Mouse (Mus musculus): ENCODE data around the gene Slc10a3. TPM values are rescaled to one million over a fixed set of nuclear protein-coding genes. Genes with fewer than 3 reads are reported as not detected.
A peak's percentile ranks its signal among the peaks of the same experiment; 100 is the strongest.

Slc10a3 gene
- 16.9 and 18.3 TPM in 2 replicates for polyA plus RNA-seq (2015; fragmentation: Nextera tagmentation; extraction: Ambion mirVana)

DNA sequence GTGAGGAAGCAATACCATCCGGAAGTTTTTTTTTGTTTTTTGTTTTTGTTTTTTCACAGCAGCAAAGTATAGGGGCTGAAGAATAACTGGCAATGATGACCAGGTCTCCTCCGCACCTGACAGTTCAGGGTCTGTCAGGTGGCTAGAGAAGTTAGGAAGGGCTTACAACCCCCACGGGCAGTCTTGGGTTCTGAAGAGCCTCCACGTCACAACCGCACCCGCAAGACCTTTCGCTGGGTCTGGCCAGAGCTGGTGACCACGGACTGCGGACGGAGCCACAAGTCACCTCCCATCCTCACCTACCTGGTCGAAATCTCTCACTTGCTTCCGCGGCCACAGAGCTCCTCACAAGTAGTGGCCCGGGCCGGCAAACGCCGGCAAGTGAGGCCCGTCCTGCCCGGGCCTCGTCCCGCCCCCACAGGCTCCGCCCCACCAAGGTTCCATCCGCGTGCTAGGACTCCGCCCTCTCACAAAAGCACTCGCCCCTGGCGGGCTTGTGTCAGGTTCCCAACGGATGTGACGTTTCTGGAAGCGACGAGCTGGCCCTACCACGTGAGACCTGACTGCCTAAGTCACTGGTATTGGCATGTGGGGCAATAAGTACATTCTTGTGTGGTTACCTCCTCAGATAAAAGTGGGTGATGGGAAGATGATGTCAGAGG lies at the start of gene Slc10a3, which contains the start of gene Ubl4a:
Gene Slc10a3 (minus strand): TSS at position 462 of the 662 bp plus-strand sequence.
Gene Ubl4a (minus strand): TSS at position 331 of the 662 bp plus-strand sequence.
- Histone ChIP-seq H3K4me3 (ENCODE audit: low read depth, low read length) (peak within 1 kb of the TSS; percentile 45), H3K27ac (ENCODE audit: low read depth, low read length) (peak within 1 kb of the TSS; percentile 50; the same call in 1 of the 2 replicates), H3K9ac (ENCODE audit: low read depth, low read length) (peak within 1 kb of the TSS; percentile 45; the same call in 1 of the 2 replicates), H3K27me3 (replicated peaks; ENCODE audit: control insufficient read depth, insufficient read depth, low read length) (no peaks in the 10 kb centered on the region), H3K9me3 (ENCODE audit: control insufficient read depth) (no peaks in the 10 kb centered on the region), H3K4me1 (replicated peaks; ENCODE audit: control insufficient read depth, insufficient read depth, low read length) (no peaks in the 10 kb centered on the region), H3K4me2 (replicated peaks; ENCODE audit: low read depth) (peak within 1 kb of the TSS; percentile 64), H3K36me3 (ENCODE audit: control insufficient read depth, insufficient read depth) (no peaks in the 10 kb centered on the region)
- peak; percentile 91 for ATAC-seq
- TF ChIP-seq CTCF (IDR thresholded peaks at IDR 0.05; ENCODE audit: low read depth) = no peak
- WGBS = 26% methylated on average over 32 of the region's 32 CpGs

GRCm38 (mm10) chrX:74413377-74413776 lies 40.2 kb upstream of the Slc10a3 start:
- peak; percentile 56; the same call in 1 of the 2 replicates for ATAC-seq
- no peaks in the 10 kb centered on the region for H3K4me1 ChIP-seq (replicated peaks; ENCODE audit: control insufficient read depth, insufficient read depth, low read length)
- H3K9me3 ChIP-seq (ENCODE audit: control insufficient read depth) = no peaks in the 10 kb centered on the region
- no peak overlapping the region for H3K27ac ChIP-seq (ENCODE audit: low read depth, low read length)
- TF ChIP-seq CTCF (IDR thresholded peaks at IDR 0.05; ENCODE audit: low read depth) = peak; percentile 96
- no peak overlapping the region for H3K9ac ChIP-seq (ENCODE audit: low read depth, low read length)
- H3K36me3 ChIP-seq (ENCODE audit: control insufficient read depth, insufficient read depth) = no peaks in the 10 kb centered on the region
- no peak overlapping the region for H3K4me2 ChIP-seq (replicated peaks; ENCODE audit: low read depth)
- no peaks in the 10 kb centered on the region for H3K27me3 ChIP-seq (replicated peaks; ENCODE audit: control insufficient read depth, insufficient read depth, low read length)
- no peak overlapping the region for H3K4me3 ChIP-seq (ENCODE audit: low read depth, low read length)

GRCm38 (mm10) chrX:74408340-74408739 lies 35.2 kb upstream of the Slc10a3 start:
- H3K27ac ChIP-seq (ENCODE audit: low read depth, low read length) = no peak overlapping the region
- no peaks in the 10 kb centered on the region for H3K4me1 ChIP-seq (replicated peaks; ENCODE audit: control insufficient read depth, insufficient read depth, low read length)
- ATAC-seq = no peak
- no peak overlapping the region for H3K4me3 ChIP-seq (ENCODE audit: low read depth, low read length)
- no peak overlapping the region for H3K9ac ChIP-seq (ENCODE audit: low read depth, low read length)
- no peak overlapping the region for H3K4me2 ChIP-seq (replicated peaks; ENCODE audit: low read depth)
- H3K9me3 ChIP-seq (ENCODE audit: control insufficient read depth) = no peaks in the 10 kb centered on the region
- no peaks in the 10 kb centered on the region for H3K36me3 ChIP-seq (ENCODE audit: control insufficient read depth, insufficient read depth)
- no peak for TF ChIP-seq CTCF (IDR thresholded peaks at IDR 0.05; ENCODE audit: low read depth)
- WGBS = 49% methylated on average over 2 of the region's 2 CpGs
- no peaks in the 10 kb centered on the region for H3K27me3 ChIP-seq (replicated peaks; ENCODE audit: control insufficient read depth, insufficient read depth, low read length)

GRCm38 (mm10) chrX:74400136-74400535 lies 27.0 kb upstream of the Slc10a3 start:
- no peak for TF ChIP-seq CTCF (IDR thresholded peaks at IDR 0.05; ENCODE audit: low read depth)

GRCm38 (mm10) chrX:74392535-74393443 lies 19.6 kb upstream of the Slc10a3 start, which contains the start of the genes Fam3a and Ikbkg:
Gene Fam3a, minus strand, starts transcription at chrX:74393272.
Gene Ikbkg, plus strand, starts transcription at chrX:74393290.
- Histone ChIP-seq H3K4me2 (replicated peaks; ENCODE audit: low read depth) (peak within 1 kb of the TSS; percentile 66), H3K4me1 (replicated peaks; ENCODE audit: control insufficient read depth, insufficient read depth, low read length) (no peaks in the 10 kb centered on the region), H3K9me3 (ENCODE audit: control insufficient read depth) (no peaks in the 10 kb centered on the region), H3K27me3 (replicated peaks; ENCODE audit: control insufficient read depth, insufficient read depth, low read length) (no peaks in the 10 kb centered on the region), H3K27ac (ENCODE audit: low read depth, low read length) (peak within 1 kb of the TSS; percentile 86), H3K36me3 (ENCODE audit: control insufficient read depth, insufficient read depth) (0 out of 2 replicates have a peak, but pooled peaks cover 2% of the 10 kb centered on the region), H3K9ac (ENCODE audit: low read depth, low read length) (peak within 1 kb of the TSS; percentile 78), H3K4me3 (ENCODE audit: low read depth, low read length) (peak within 1 kb of the TSS; percentile 46)
- WGBS = 17% methylated on average over 29 of the region's 30 CpGs
- peak; percentile 99 for ATAC-seq
- TF ChIP-seq CTCF (IDR thresholded peaks at IDR 0.05; ENCODE audit: low read depth) = peak; percentile 80

More at GRCm38 (mm10) chrX:74400136-74400535, 27.0 kb upstream of the Slc10a3 start:
- no peak overlapping the region for H3K27ac ChIP-seq (ENCODE audit: low read depth, low read length)
- H3K27me3 ChIP-seq (replicated peaks; ENCODE audit: control insufficient read depth, insufficient read depth, low read length) = no peaks in the 10 kb centered on the region
- H3K9ac ChIP-seq (ENCODE audit: low read depth, low read length) = no peak overlapping the region
- H3K9me3 ChIP-seq (ENCODE audit: control insufficient read depth) = no peaks in the 10 kb centered on the region
- no peak overlapping the region for H3K4me2 ChIP-seq (replicated peaks; ENCODE audit: low read depth)
- no peak for ATAC-seq
- H3K4me3 ChIP-seq (ENCODE audit: low read depth, low read length) = no peak overlapping the region
- H3K4me1 ChIP-seq (replicated peaks; ENCODE audit: control insufficient read depth, insufficient read depth, low read length) = no peaks in the 10 kb centered on the region
- H3K36me3 ChIP-seq (ENCODE audit: control insufficient read depth, insufficient read depth) = no peaks in the 10 kb centered on the region
- WGBS = 80% methylated on average over 3 of the region's 3 CpGs

DNA sequence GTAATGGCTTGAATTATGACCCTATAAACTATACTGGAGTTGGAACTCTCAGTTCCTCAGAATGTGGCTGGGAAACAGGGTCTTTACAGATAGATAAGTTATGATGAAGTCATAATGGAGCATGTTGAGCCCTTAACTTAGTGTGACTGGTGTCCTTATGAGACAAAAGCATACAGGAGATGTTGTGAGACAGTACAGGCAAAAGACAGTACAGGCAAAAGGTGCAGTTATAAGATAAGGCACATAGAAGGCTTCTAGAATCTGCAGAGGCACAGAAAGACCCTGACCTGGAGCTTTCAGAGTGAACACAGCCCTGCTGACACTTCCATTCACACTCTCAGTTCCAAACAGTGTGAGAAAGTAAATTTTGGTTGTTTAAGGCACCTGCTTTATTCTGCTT lies 15.0 kb upstream of the Slc10a3 start:
- no peak for ATAC-seq
- no peak overlapping the region for H3K4me3 ChIP-seq (ENCODE audit: low read depth, low read length)

More for the DNA sequence above, 15.0 kb upstream of the Slc10a3 start:
- Histone ChIP-seq H3K27me3 (replicated peaks; ENCODE audit: control insufficient read depth, insufficient read depth, low read length) (no peaks in the 10 kb centered on the region), H3K4me2 (replicated peaks; ENCODE audit: low read depth) (no peak overlapping the region), H3K9me3 (ENCODE audit: control insufficient read depth) (no peaks in the 10 kb centered on the region), H3K4me1 (replicated peaks; ENCODE audit: control insufficient read depth, insufficient read depth, low read length) (no peaks in the 10 kb centered on the region), H3K9ac (ENCODE audit: low read depth, low read length) (no peak overlapping the region), H3K27ac (ENCODE audit: low read depth, low read length) (no peak overlapping the region), H3K36me3 (ENCODE audit: control insufficient read depth, insufficient read depth) (0 out of 2 replicates have a peak, but pooled peaks cover 2% of the 10 kb centered on the region)
- no peak for TF ChIP-seq CTCF (IDR thresholded peaks at IDR 0.05; ENCODE audit: low read depth)

Data from intestine, postnatal 0 days (tissue).